Mouse (Mus musculus): ENCODE measurements around the gene Frmd5.

Gene Frmd5

GRCm38 (mm10) chr2:121760646-121761045, 46.2 kb downstream of the Frmd5 start:
- DNase-seq = no peak

GRCm38 (mm10) chr2:121758258-121758657, 48.6 kb downstream of the Frmd5 start:
- DNase-seq = no peak

GRCm38 (mm10) chr2:121756336-121756735, 50.6 kb downstream of the Frmd5 start:
- DNase-seq = no peak

- DNase-seq = no peak
Observed at GRCm38 (mm10) chr2:121755056-121755455, 51.8 kb downstream of the Frmd5 start.

- DNase-seq = no peak
Observed at GRCm38 (mm10) chr2:121750121-121750520, 56.8 kb downstream of the Frmd5 start.

GRCm38 (mm10) chr2:121741151-121741550, 65.7 kb downstream of the Frmd5 start:
- no peak for DNase-seq

GRCm38 (mm10) chr2:121739410-121739809, 67.5 kb downstream of the Frmd5 start:
- DNase-seq = no peak

- no peak for DNase-seq
Observed at GRCm38 (mm10) chr2:121733426-121733825, 73.5 kb downstream of the Frmd5 start.

- DNase-seq = no peak
Observed at GRCm38 (mm10) chr2:121730486-121730885, 76.4 kb downstream of the Frmd5 start.

GRCm38 (mm10) chr2:121728907-121729575, 77.8 kb downstream of the Frmd5 start:
- no peak for DNase-seq

GRCm38 (mm10) chr2:121724866-121725265, 82.0 kb downstream of the Frmd5 start:
- DNase-seq = no peak

- no peak for DNase-seq
Observed at GRCm38 (mm10) chr2:121723796-121724195, 83.1 kb downstream of the Frmd5 start.

GRCm38 (mm10) chr2:121719000-121719399, 87.9 kb downstream of the Frmd5 start:
- DNase-seq = no peak

- no peak for DNase-seq
Observed at GRCm38 (mm10) chr2:121717133-121717532, 89.8 kb downstream of the Frmd5 start.

- DNase-seq = no peak
Observed at GRCm38 (mm10) chr2:121713567-121713966, 93.3 kb downstream of the Frmd5 start.

- no peak for DNase-seq
Observed at GRCm38 (mm10) chr2:121711748-121712384, 95.0 kb downstream of the Frmd5 start.

GRCm38 (mm10) chr2:121709096-121709495, 97.8 kb downstream of the Frmd5 start:
- DNase-seq = no peak

- no peak for DNase-seq
Observed at GRCm38 (mm10) chr2:121707461-121707860, 99.4 kb downstream of the Frmd5 start.

- no peak for DNase-seq
Observed at GRCm38 (mm10) chr2:121705756-121706155, 101.1 kb downstream of the Frmd5 start.

- DNase-seq = no peak
Observed at GRCm38 (mm10) chr2:121699331-121699730, 107.6 kb downstream of the Frmd5 start.

GRCm38 (mm10) chr2:121695436-121695835, 111.5 kb downstream of the Frmd5 start:
- no peak for DNase-seq

- no peak for DNase-seq
Observed at GRCm38 (mm10) chr2:121688107-121688506, 118.8 kb downstream of the Frmd5 start.

GRCm38 (mm10) chr2:121683606-121684005, 123.3 kb downstream of the Frmd5 start:
- no peak for DNase-seq

GRCm38 (mm10) chr2:121682361-121682760, 124.5 kb downstream of the Frmd5 start:
- no peak for DNase-seq

- no peak for DNase-seq
Observed at GRCm38 (mm10) chr2:121679711-121680110, 127.2 kb downstream of the Frmd5 start.

Measured in cerebellum, adult 11-12 months (tissue).